Mouse (Mus musculus): ENCODE results near the gene Pank3.

DNA sequence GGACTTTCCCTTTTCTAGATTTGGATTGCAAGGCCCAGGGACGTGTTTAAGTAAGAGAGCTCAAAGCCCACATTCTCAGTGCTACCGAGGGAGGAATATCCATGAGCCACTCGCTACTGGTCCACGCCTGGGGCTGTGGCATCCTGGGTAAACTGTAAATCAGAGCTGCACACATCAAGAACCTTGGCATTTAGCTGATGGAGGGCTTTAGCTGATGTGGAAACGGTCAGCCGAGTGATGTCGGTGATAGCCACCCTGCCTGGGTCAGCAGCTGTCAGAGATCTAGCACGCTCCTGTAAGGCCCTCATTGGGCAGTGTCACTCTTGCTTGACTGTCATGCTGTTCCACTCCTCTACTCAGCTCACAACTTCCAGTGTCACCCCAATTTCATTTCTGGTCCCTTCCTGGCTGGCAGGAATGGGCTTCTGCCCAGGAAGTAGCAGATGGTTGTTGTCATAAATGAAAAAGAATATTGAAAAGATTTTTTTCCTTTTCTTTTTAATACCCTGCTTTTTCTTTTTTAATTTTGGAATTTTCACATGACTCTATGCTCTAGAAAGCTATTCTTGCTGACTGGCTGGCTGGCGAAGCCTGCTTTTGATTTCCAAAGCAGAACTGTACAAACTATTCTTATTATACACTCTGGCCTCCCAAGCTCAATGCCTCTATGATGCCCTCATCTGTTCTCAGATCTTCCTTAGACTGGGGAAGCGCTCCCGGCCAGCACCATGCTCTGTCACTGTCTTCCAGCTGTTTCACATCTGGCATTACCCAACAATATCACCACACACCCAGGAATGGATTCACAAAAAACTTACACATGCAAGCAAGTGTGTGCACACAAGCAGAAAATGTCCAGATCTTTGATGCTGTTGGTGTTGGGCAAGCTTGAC is 12.6 kb upstream of the Pank3 start:
- TF ChIP-seq POLR2A (IDR thresholded peaks at IDR 0.05; ENCODE audit: borderline replicate concordance, control insufficient read depth, low read depth, low read length), result no peak
- TF ChIP-seq CTCF (IDR thresholded peaks at IDR 0.05; ENCODE audit: control insufficient read depth, insufficient read depth, low read length), result no peak

All from bone marrow, adult 2 months (tissue).